Mouse (Mus musculus) heart, postnatal 25 days (tissue): ENCODE measurements around the gene Cenpc1. TPM values are rescaled to one million over a fixed set of nuclear protein-coding genes. Genes with fewer than 3 reads are reported as not detected.

Experiments
- DNase-seq: peaks from one replicate; pipeline ENCODE4 v3.0.0; 2022; ENCODE audit warnings: low spot score
- intact Hi-C: fragments of 180-260 bp; cut with DNase I; formaldehyde crosslinking; loops from one replicate; pipeline ENCODE4 v1.15.1; 2025
- total RNA-seq, 2 experiments: library from RNA; stranded (reverse); gene quantifications; 2 replicates each; pipeline ENCODE4 v1.2.3; 2021

Cenpc1 gene
- total RNA-seq, 2 experiments from 2014 or later, result 5.2 to 5.4 TPM

GRCm38 (mm10) chr5:86029820-86030219, 35.6 kb downstream of the Cenpc1 start:
- intact Hi-C loops, result no loop called here
- no peak for DNase-seq

DNA sequence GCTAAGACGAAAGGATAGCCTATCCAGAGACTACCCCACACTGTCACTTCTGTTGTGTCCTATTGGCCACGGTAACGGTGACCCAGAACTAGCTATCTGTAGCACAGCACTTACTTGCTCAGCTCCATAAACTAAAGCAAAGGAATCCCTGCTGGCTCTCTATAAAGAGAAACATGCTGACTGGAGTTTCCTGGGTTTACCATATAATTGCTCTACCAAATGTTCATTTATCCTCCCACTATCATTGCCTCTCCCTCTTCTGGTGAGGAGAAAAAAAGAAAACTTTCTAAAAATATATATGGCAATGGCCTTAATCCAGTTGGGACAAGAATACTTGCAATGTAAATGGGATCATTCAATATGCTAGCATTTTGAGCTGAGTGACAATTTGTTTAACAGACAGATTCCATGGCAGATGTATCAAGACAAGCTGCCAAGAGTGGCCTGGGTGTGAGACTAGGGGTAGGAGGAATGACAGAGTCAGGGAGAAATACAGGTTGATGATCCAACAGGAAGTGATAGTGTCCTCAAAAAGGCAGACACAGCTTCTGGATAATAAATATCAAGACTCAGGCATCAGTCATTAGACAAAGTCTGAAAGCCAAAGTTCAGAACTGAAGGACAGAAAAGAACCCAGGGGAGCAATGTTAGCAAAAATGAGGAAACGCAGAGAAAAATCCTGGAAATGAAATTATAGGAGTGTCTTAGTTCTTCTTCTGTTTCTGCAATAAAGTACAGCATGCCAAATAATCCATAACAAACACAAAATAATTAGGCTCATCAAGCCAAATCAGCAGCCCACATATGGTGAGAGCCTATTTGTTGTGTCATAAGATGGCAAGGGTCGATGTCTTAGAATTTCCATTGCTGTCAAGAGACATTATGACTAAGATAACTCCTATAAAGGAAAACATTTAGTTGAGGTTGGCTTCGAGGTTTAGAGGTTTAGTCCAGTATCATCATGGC, 68.6 kb downstream of the Cenpc1 start:
- DNase-seq, result no peak
- intact Hi-C loops, result no loop called here

DNA sequence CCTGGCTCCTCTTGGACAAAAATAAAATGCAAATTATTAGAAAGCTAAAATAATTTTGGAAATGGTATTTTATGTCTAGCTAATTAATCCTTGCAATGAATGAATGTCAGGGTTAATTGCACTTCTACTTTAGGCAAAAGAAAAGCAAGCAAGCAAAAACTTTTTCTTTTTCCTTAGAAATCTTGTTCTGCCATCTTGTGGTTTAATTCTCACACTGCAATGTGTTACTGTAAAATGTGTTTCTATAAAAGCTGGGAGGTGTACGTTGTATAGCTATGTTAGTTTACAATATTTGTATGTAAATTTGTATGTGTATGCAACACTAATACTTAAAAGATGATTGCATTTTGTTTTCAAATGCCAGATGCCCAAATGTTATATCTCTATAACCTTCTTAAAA, 70.8 kb downstream of the Cenpc1 start:
- intact Hi-C loops, result no loop called here
- no peak for DNase-seq

DNA sequence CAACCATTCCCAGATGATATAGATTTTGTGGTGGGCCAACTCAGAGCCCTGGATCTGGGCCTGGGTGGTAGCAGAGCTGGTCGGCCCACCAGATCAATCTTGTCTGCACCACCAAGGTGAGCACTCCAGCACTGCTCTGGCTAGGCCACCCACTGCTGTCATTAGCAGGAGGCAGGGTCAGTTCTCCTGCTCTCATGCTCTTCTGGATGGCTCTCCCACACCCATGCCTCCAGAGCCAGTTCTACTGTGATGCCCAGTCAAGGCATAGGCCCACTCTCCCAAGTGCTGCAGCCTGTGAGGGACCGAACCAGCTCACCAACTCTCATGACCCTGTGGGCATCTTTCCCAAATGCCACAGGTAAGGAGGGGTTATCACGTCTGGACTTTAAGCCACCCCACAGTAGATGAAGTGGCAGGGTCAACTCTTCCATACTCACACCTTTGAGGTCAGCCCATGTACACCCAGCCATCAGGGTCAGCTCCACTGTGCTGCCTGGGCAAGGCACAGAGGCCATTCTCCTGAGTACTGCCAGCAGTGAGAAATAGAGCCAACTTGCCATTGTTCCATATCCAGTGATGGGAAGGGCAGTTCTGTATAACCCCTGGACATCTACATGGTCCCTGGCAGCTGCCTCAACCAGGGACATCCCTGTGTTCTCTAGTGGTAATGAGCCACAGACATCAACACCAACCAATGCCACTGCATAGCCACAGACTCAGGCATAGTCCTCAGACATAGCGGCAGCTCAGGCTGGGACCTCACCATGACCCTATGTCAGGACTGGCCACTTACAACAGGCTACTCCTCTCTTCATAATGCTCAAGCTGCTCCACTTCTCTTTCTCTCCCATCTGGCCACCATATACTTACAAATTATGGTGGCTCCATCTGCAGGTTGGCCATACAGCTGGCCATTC, 72.3 kb downstream of the Cenpc1 start:
- DNase-seq, result no peak
- intact Hi-C loops, result loop anchor here (2.0 kb wide), 1 partner anchor 406 kb away; no protein-coding TSS in a partner anchor

DNA sequence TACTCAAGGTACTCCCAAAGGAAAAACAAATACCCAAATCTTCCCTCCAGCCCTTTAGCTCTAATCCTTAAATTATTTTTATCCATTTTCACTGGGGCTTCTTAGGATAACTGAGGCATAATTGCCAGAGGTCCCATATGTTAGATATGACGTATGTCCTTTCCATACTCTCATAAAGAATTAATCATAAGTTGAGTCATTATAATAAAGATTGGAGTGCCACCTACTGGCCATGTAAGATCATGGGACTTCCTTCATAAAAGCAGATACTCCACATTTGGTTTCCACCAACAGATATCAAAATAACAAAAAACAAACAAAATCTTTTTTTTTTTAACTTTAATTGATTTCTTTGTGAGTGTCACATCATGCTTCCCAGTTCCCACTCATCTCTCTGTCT, 73.3 kb downstream of the Cenpc1 start:
- DNase-seq, result no peak
- intact Hi-C loops, result loop anchor here (2.0 kb wide), 1 partner anchor 405 kb away; no protein-coding TSS in a partner anchor

- DNase-seq, result no peak
- intact Hi-C loops, result no loop called here
Measured at GRCm38 (mm10) chr5:85987516-85987863, 77.9 kb downstream of the Cenpc1 start.

GRCm38 (mm10) chr5:85986734-85987515, 78.5 kb downstream of the Cenpc1 start:
- intact Hi-C loops, result no loop called here
- DNase-seq, result no peak

DNA sequence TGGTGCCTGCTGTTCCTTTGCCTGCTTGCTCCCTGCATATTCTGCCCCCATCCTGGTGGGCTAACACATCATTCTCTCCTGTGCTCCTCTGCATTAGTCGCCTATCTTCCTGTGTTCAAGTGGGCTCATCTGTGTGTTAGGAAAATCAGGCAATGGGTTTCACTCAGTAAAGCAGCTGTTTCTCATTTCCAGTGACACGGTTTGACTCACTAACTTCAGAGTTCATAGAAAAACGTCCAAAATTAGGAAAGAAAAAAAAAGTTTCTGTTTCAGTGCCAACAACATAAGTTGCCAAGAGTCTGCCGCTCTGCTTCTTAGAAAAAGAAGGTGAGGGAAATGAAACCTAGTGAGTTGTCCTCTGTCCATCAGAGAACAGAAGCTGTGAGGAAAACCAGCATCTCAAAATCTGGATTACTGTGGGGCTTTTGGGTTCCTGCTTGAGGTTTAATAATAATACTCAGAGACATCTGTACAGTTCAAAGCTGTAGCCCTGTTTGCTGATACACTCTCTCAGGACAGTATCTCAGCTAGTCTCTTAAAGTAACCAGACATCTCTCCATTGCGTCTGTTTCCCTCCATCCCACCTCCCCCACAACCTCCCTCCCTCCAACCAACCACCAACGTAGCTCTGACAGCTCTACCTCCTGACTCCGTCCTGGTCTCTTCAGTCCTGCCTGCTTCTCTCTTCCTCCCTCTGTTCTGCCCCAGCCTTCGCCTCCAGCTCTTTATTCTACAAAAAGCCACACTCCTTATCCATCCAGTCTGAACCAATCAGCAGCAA, 87.5 kb downstream of the Cenpc1 start:
- no peak for DNase-seq
- intact Hi-C loops, result no loop called here

- intact Hi-C loops, result no loop called here
- no peak for DNase-seq
Measured at GRCm38 (mm10) chr5:85962791-85963190, 102.6 kb downstream of the Cenpc1 start.

Other genes starting within 250 kb of the Cenpc1 start
- gene Stap1, start 6.2 kb upstream of the Cenpc1 start, total RNA-seq, result under 1 TPM; 0.16 to 0.31 TPM
- 1 to 10 TPM; 7.0 to 7.2 TPM for gene Uba6, start 107.2 kb upstream of the Cenpc1 start, total RNA-seq
- gene Gnrhr, start 132.3 kb upstream of the Cenpc1 start, total RNA-seq, result under 1 TPM; 0.47 to 0.59 TPM
- not detected for gene Tmprss11c, start 223.7 kb upstream of the Cenpc1 start, total RNA-seq